Mouse (Mus musculus) thymus, adult 2 months (tissue): ENCODE results near the gene Ccnjl.

Source experiments
- CTCF ChIP-seq: fragments of 200-500 bp; IDR thresholded peaks from 2 replicates; pipeline ENCODE4 v1.5.1; 2012; ENCODE audit warnings: mild to moderate bottlenecking, control low read depth, low read length, moderate library complexity, borderline replicate concordance; ENCODE audit not compliant: control insufficient read depth, poor library complexity, insufficient read depth; ENCODE audit errors: extremely low read depth
- POLR2A ChIP-seq: fragments of 200-500 bp; IDR thresholded peaks from 2 replicates; pipeline ENCODE4 v1.6.1; 2012; ENCODE audit warnings: mild to moderate bottlenecking, low read length, control low read depth, moderate library complexity; ENCODE audit not compliant: control insufficient read depth, poor library complexity, insufficient read depth; ENCODE audit errors: extremely low read depth

DNA sequence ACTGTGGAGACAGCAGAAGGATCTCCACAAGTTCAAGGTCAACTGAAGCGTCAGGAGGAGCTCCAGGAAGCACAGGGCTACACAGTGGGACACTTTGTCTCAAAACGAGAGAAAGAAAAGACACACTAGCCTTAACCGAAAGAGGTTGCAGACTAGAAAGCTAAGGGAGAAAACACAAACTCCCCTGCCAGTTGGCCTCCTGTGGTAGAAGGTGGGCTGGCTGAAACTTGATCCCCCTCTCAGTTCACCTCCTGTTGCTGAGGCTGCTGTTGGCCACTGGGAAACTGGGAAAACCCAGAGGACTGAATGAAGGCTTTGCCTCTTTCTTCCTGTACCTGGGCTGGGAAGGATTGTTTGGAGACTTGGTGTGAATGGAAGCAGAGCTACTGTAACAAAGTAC lies 1.5 kb downstream of the Ccnjl start:
- TF ChIP-seq CTCF (no peak), POLR2A (no peak)
